Mouse (Mus musculus): ENCODE measurements at regions not wholly inside any gene's neighbourhood (a gene's known extent, or its start where the extent isn't known, plus 50 kb on each side); places are given as distances from the start of the nearest gene placed in this dataset.
"Not testable (repeated sequence)": the region's sequence is repeated elsewhere in the genome, so short reads cannot be mapped to it uniquely, and the experiment has no call there.

GRCm38 (mm10) chr11:40536236-40536765, 158.7 kb downstream of the Mat2b start:
- no peak for DNase-seq (ENCODE audit: low spot score in 2 of 2)

GRCm38 (mm10) chr11:40510325-40511239, 184.4 kb downstream of the Mat2b start:
- DNase-seq (ENCODE audit: low spot score in 2 of 2) = no peak

GRCm38 (mm10) chr11:40491599-40491998, 203.4 kb downstream of the Mat2b start:
- DNase-seq (ENCODE audit: low spot score in 2 of 2) = no peak

- not testable (repeated sequence) for DNase-seq (ENCODE audit: low spot score in 2 of 2)
Measured at GRCm38 (mm10) chr11:40478171-40478570, 216.8 kb downstream of the Mat2b start.

GRCm38 (mm10) chr11:40477294-40477693, 217.7 kb downstream of the Mat2b start:
- DNase-seq (ENCODE audit: low spot score in 2 of 2) = no peak

GRCm38 (mm10) chr11:40469080-40469705, 225.8 kb downstream of the Mat2b start:
- peak; percentile 50 to 58 for DNase-seq (ENCODE audit: low spot score in 2 of 2)

GRCm38 (mm10) chr11:40456571-40456970, 238.4 kb downstream of the Mat2b start:
- no peak for DNase-seq (ENCODE audit: low spot score in 2 of 2)

- DNase-seq (ENCODE audit: low spot score in 2 of 2) = not testable (repeated sequence)
Measured at GRCm38 (mm10) chr11:40454994-40455393, 240.0 kb downstream of the Mat2b start.

- DNase-seq (ENCODE audit: low spot score in 2 of 2) = no peak
Measured at GRCm38 (mm10) chr11:40446846-40447245, 248.2 kb downstream of the Mat2b start.

- no peak for DNase-seq (ENCODE audit: low spot score in 2 of 2)
Measured at GRCm38 (mm10) chr11:40434002-40434401, 261.0 kb downstream of the Mat2b start.

GRCm38 (mm10) chr11:40428858-40429257, 266.1 kb downstream of the Mat2b start:
- DNase-seq (ENCODE audit: low spot score in 2 of 2) = no peak

GRCm38 (mm10) chr11:40424316-40424715, 270.7 kb downstream of the Mat2b start:
- DNase-seq (ENCODE audit: low spot score in 2 of 2) = no peak

GRCm38 (mm10) chr11:40407571-40407970, 287.4 kb downstream of the Mat2b start:
- no peak for DNase-seq (ENCODE audit: low spot score in 2 of 2)

GRCm38 (mm10) chr11:40402249-40402648, 292.8 kb downstream of the Mat2b start:
- no peak for DNase-seq (ENCODE audit: low spot score in 2 of 2)

- no peak for DNase-seq (ENCODE audit: low spot score in 2 of 2)
Measured at GRCm38 (mm10) chr11:40397453-40398104, 297.4 kb downstream of the Mat2b start.

- peak in 1 of 2 experiments; percentile 9 for DNase-seq (ENCODE audit: low spot score in 2 of 2)
Measured at GRCm38 (mm10) chr11:40395331-40395730, 299.7 kb downstream of the Mat2b start.

- DNase-seq (ENCODE audit: low spot score in 2 of 2) = no peak
Measured at GRCm38 (mm10) chr11:40394864-40395266, 300.1 kb downstream of the Mat2b start.

- DNase-seq (ENCODE audit: low spot score in 2 of 2) = no peak
Measured at GRCm38 (mm10) chr11:40394283-40394758, 300.7 kb downstream of the Mat2b start.

GRCm38 (mm10) chr11:40380696-40381095, 314.3 kb downstream of the Mat2b start:
- DNase-seq (ENCODE audit: low spot score in 2 of 2) = no peak

GRCm38 (mm10) chr11:40371696-40372095, 323.3 kb downstream of the Mat2b start:
- DNase-seq (ENCODE audit: low spot score in 2 of 2) = no peak

- DNase-seq (ENCODE audit: low spot score in 2 of 2) = no peak
Measured at GRCm38 (mm10) chr11:40366573-40366972, 328.4 kb downstream of the Mat2b start.
